Mouse (Mus musculus) heart, adult 2 months (tissue): Measurements from ENCODE around the gene Dnah10.

ENCODE experiments used
- CTCF ChIP-seq: fragments of 200-600 bp; IDR thresholded peaks from 2 replicates; pipeline ENCODE4 v1.8.1; 2022; ENCODE audit warnings: antibody characterized with exemption, mild to moderate bottlenecking, moderate library complexity
- POLR2A ChIP-seq: fragments of 200-500 bp; IDR thresholded peaks from 2 replicates; pipeline ENCODE4 v1.6.1; 2011; ENCODE audit warnings: mild to moderate bottlenecking, low read depth, low read length, control low read depth; ENCODE audit not compliant: insufficient read depth

DNA sequence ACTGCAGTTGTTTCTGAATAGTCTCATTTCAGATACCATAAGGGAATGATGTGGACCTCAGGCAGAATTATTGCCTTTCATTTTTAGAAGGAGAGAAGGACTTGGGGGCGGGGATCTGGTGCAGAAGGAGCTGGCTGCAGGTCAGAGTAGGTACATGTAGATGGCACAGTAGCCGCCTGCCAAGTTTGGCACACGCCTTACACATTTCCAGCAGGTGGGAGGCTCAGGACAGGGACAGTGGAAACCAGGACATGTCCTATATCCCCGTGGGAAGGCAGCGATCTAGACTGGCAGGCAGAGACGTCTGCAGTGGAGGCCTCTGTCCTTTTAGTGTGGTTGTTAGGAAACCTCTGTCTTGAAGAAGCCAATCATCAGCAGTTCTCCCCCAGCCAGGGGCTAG, 154.9 kb downstream of the Dnah10 start:
- TF ChIP-seq POLR2A (no peak), CTCF (no peak)
